22 mouse cellular contexts compared by ENCODE assay signal in the genomic region with DNA sequence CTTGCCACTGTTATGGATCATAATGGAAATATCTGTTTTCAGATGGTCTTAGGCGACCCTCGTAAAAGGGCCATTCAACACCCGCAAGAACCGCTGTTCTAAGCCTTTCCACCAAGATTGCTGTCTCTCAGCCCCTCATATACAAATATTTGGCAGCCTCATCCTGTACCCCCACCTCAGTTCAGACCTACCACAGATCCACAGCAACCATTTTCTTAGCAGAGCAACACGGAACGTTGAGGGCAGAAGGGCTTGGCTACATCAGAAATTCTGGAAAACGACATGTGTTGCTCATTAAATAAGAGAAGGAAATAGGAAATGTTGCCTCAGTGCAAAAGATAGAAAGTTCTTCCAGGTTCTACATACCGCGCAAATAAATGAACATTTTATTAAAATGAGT. TPM values are rescaled to one million over a fixed set of nuclear protein-coding genes. Genes with fewer than 3 reads are reported as not detected.
DNase-seq lines count a peak whose midpoint lies in the region; ATAC-seq and TF ChIP-seq lines count a peak whose summit lies in the region.
"Had no signal": no experiment of that assay in that cellular context is flagged by ENCODE, and none has a peak within 500 bp of the region (broad histone marks: within the 10 kb centered on the region; RNA-seq: fewer than 3 reads in every experiment).

No protein-coding gene starts in this region.

- H3K36me3 ChIP-seq in heart, embryonic 10.5 days, result no peaks in the 10 kb centered on the region
- no peaks in the 10 kb centered on the region for H3K36me3 ChIP-seq in neural tube, embryonic 11.5 days (ENCODE audit: control insufficient read depth, insufficient read depth, low read length)
- no peaks in the 10 kb centered on the region for H3K36me3 ChIP-seq in limb, embryonic 14.5 days (ENCODE audit: control insufficient read depth, insufficient read depth, low read length)
- H3K36me3 ChIP-seq: hindbrain, embryonic 10.5 days; midbrain, embryonic 12.5 days had no signal

- no peak overlapping the region for H3K4me3 ChIP-seq in heart, embryonic 10.5 days
- H3K4me3 ChIP-seq in neural tube, embryonic 11.5 days (ENCODE audit: low read depth, low read length), result no peak overlapping the region
- no peak overlapping the region for H3K4me3 ChIP-seq in limb, embryonic 14.5 days (replicated peaks; ENCODE audit: low read length)
- H3K4me3 ChIP-seq: erythroblast, embryonic 14.5 days; forebrain, embryonic 13.5 days; hindbrain, embryonic 10.5 days; midbrain, embryonic 12.5 days had no signal

- H3K27me3 ChIP-seq in heart, embryonic 10.5 days (ENCODE audit: insufficient read depth, poor library complexity, severe bottlenecking), result no peaks in the 10 kb centered on the region
- H3K27me3 ChIP-seq in neural tube, embryonic 11.5 days (ENCODE audit: control insufficient read depth, insufficient read depth, low read length), result no peaks in the 10 kb centered on the region
- no peaks in the 10 kb centered on the region for H3K27me3 ChIP-seq in limb, embryonic 14.5 days (ENCODE audit: control insufficient read depth, insufficient read depth, low read length)
- H3K27me3 ChIP-seq: forebrain, embryonic 13.5 days; midbrain, embryonic 12.5 days had no signal

- peaks cover 23% of the 10 kb centered on the region for H3K4me1 ChIP-seq in heart, embryonic 10.5 days
- no peaks in the 10 kb centered on the region for H3K4me1 ChIP-seq in neural tube, embryonic 11.5 days (ENCODE audit: control insufficient read depth, insufficient read depth, low read length)
- H3K4me1 ChIP-seq in limb, embryonic 14.5 days (ENCODE audit: control insufficient read depth, insufficient read depth, low read length), result peaks cover 13% of the 10 kb centered on the region
- H3K4me1 ChIP-seq: forebrain, embryonic 13.5 days; hindbrain, embryonic 10.5 days; midbrain, embryonic 12.5 days had no signal

- H3K9me3 ChIP-seq in heart, embryonic 10.5 days, result no peaks in the 10 kb centered on the region
- H3K9me3 ChIP-seq in neural tube, embryonic 11.5 days (ENCODE audit: control insufficient read depth, low read length), result no peaks in the 10 kb centered on the region
- H3K9me3 ChIP-seq in limb, embryonic 14.5 days (ENCODE audit: control insufficient read depth, low read length), result no peaks in the 10 kb centered on the region
- H3K9me3 ChIP-seq: forebrain, embryonic 13.5 days; hindbrain, embryonic 10.5 days; midbrain, embryonic 12.5 days had no signal

- H3K27ac ChIP-seq in heart, embryonic 10.5 days, result no peak overlapping the region
- no peak overlapping the region for H3K27ac ChIP-seq in neural tube, embryonic 11.5 days (ENCODE audit: low read depth, low read length)
- no peak overlapping the region for H3K27ac ChIP-seq in limb, embryonic 14.5 days (replicated peaks; ENCODE audit: low read depth, low read length)
- H3K27ac ChIP-seq: forebrain, embryonic 13.5 days; hindbrain, embryonic 10.5 days; midbrain, embryonic 12.5 days had no signal

- WGBS in heart, embryonic 10.5 days, result 84% methylated on average over 9 of the region's 9 CpGs
- WGBS in neural tube, embryonic 11.5 days, result 84% methylated on average over 9 of the region's 9 CpGs
- WGBS in limb, embryonic 14.5 days, result 46% methylated on average over 9 of the region's 9 CpGs

- DNase-seq in heart, adult 11 months, result peak; percentile 59
- no peak for DNase-seq in heart, embryonic 10.5 days (ENCODE audit: low spot score)
- DNase-seq in neural tube, embryonic 11.5 days (ENCODE audit: low spot score), result peak; percentile 1
- DNase-seq in neural tube, embryonic 10.5 days (ENCODE audit: extremely low spot score, low spot score), result no peak
- DNase-seq in limb, embryonic 14.5 days (ENCODE audit: low spot score), result no peak
- DNase-seq in left cerebral cortex, adult 9 months (ENCODE audit: low spot score in 2 of 2), result no peak
- no peak for DNase-seq in retina, embryonic 14.5 days (ENCODE audit: low spot score)
- DNase-seq: cerebellum, adult 2 months; cerebellum, postnatal 25 days; embryo, embryonic 11 days; kidney, adult 2 months; kidney, postnatal 36 days; lung, adult 18-20 months; lung, postnatal 14 days; right cerebral cortex, postnatal 25 days had no signal

- H3K9ac ChIP-seq in neural tube, embryonic 11.5 days (ENCODE audit: low read length), result no peak overlapping the region
- H3K9ac ChIP-seq in limb, embryonic 14.5 days (ENCODE audit: low read depth, low read length, severe bottlenecking), result no peak overlapping the region
- H3K9ac ChIP-seq: forebrain, embryonic 13.5 days; midbrain, embryonic 12.5 days had no signal

- TF ChIP-seq POLR2A in limb, embryonic 14.5 days (IDR thresholded peaks at IDR 0.05; ENCODE audit: borderline replicate concordance, extremely low read depth, insufficient read depth, insufficient read length), result no peak

- no peak for ATAC-seq in neural tube, embryonic 11.5 days (ENCODE audit: insufficient read depth, low FRiP score, low TSS enrichment)
- peak; percentile 51 for ATAC-seq in limb, embryonic 14.5 days (ENCODE audit: low FRiP score, low read depth)
- ATAC-seq in erythroid progenitor cell, adult 5-6 weeks (replicated peaks; ENCODE audit: low FRiP score, poor library complexity, severe bottlenecking), result no peak
- ATAC-seq: forebrain, embryonic 13.5 days had no signal

- no peak overlapping the region for H3K4me2 ChIP-seq in neural tube, embryonic 11.5 days (ENCODE audit: low read depth)
- no peak overlapping the region for H3K4me2 ChIP-seq in limb, embryonic 14.5 days (replicated peaks; ENCODE audit: low read depth, low read length, severe bottlenecking)
- H3K4me2 ChIP-seq: forebrain, embryonic 13.5 days; heart, embryonic 11.5 days; liver, embryonic 11.5 days; midbrain, embryonic 12.5 days had no signal

RNA-seq across cellular contexts. Expression of gene Trim45, which starts 11.0 kb away (rescaled TPM):
- polyA plus RNA-seq in heart, embryonic 10.5 days (2016; fragmentation: Nextera tagmentation; extraction: Ambion mirVana), result 5.1 and 5.6 TPM in 2 replicates
- 5.0 TPM in 2 replicates for polyA plus RNA-seq in neural tube, embryonic 11.5 days (2014; fragmentation: Nextera tagmentation; extraction: Ambion mirVana)
- polyA plus RNA-seq in limb, embryonic 14.5 days (2012; rRNA removed), result 11.6 and 12.8 TPM in 2 replicates
- 4.3 and 5.5 TPM in 2 replicates for polyA plus RNA-seq in limb, embryonic 14.5 days (2014; fragmentation: Nextera tagmentation; extraction: Ambion mirVana)
- total RNA-seq in erythroid progenitor cell, adult 5-6 weeks (2015; ENCODE audit: low replicate concordance), result 0.36 TPM in 1 of 2 replicates, not detected in the other
- total RNA-seq in erythroid progenitor cell, adult 5-6 weeks (2017; ENCODE audit: low replicate concordance), result 2.8 and 3.6 TPM in 2 replicates

RNA-seq across cellular contexts. Expression of gene Ttf2, which starts 58.4 kb away (rescaled TPM):
- 18.0 and 18.1 TPM in 2 replicates for polyA plus RNA-seq in heart, embryonic 10.5 days (2016; fragmentation: Nextera tagmentation; extraction: Ambion mirVana)
- polyA plus RNA-seq in neural tube, embryonic 11.5 days (2014; fragmentation: Nextera tagmentation; extraction: Ambion mirVana), result 24.7 and 25.4 TPM in 2 replicates
- 13.9 and 14.0 TPM in 2 replicates for polyA plus RNA-seq in limb, embryonic 14.5 days (2012; rRNA removed)
- 14.0 and 17.9 TPM in 2 replicates for polyA plus RNA-seq in limb, embryonic 14.5 days (2014; fragmentation: Nextera tagmentation; extraction: Ambion mirVana)
- total RNA-seq in erythroid progenitor cell, adult 5-6 weeks (2015; ENCODE audit: low replicate concordance), result 24.3 and 31.7 TPM in 2 replicates
- 51.3 and 51.6 TPM in 2 replicates for total RNA-seq in erythroid progenitor cell, adult 5-6 weeks (2017; ENCODE audit: low replicate concordance)

Comparison
In these comparisons a context has a peak if more than half of its experiments do, and no peak if none do; other contexts are left out.
1. DNase-seq: peak in heart, adult 11 months (single experiment) and neural tube, embryonic 11.5 days (single experiment); none in heart, embryonic 10.5 days (single experiment), neural tube, embryonic 10.5 days (single experiment), limb, embryonic 14.5 days (single experiment), left cerebral cortex, adult 9 months (0 of 2) and retina, embryonic 14.5 days (single experiment).